Mouse (Mus musculus) CH12.LX (cell line): ENCODE measurements at regions not wholly inside any gene's neighbourhood (a gene's known extent, or its start where the extent isn't known, plus 50 kb on each side); places are given as distances from the start of the nearest gene placed in this dataset.

Experiments used
- DNase-seq: peaks from one replicate; pipeline ENCODE4 v3.0.0-alpha.2; 2013; ENCODE audit errors: extremely low read depth
- H3K27ac ChIP-seq: 2 replicates; pipeline ENCODE4 v1.5.1; 2012; ENCODE audit warnings: low read depth, mild to moderate bottlenecking, control low read depth, moderate library complexity; ENCODE audit not compliant: insufficient read depth
- H3K27me3 ChIP-seq: replicated peaks from 2 replicates; pipeline ENCODE3; 2012; ENCODE audit warnings: inconsistent platforms
- H3K36me3 ChIP-seq, 2 experiments: replicated peaks in 1 of 2; 2 replicates each; pipeline versions ENCODE3 to v1.6.1; 2012; ENCODE audit warnings: inconsistent platforms in 1 of 2, low read length in 1 of 2, mild to moderate bottlenecking in 1 of 2, mixed read lengths in 1 of 2, moderate library complexity in 1 of 2; ENCODE audit not compliant: control insufficient read depth in 1 of 2, insufficient read depth in 1 of 2
- H3K4me1 ChIP-seq, 2 experiments: 2 replicates each; pipeline ENCODE4 v1.6.1; 2012; ENCODE audit warnings: inconsistent platforms in 1 of 2, moderate library complexity in 1 of 2; ENCODE audit not compliant: insufficient read depth in 2 of 2, control insufficient read depth in 1 of 2
- H3K4me2 ChIP-seq: 2 replicates; pipeline ENCODE4 v1.6.1; 2012; ENCODE audit warnings: low read depth, mild to moderate bottlenecking, control low read depth; ENCODE audit not compliant: poor library complexity, insufficient read depth, severe bottlenecking
- H3K4me3 ChIP-seq, 3 experiments: fragments of 150-350 bp in 1 of 3; sonication (generic) in 1 of 3; replicated peaks in 1 of 3; 2 replicates each; pipeline versions ENCODE3 to v1.5.1; 2011 to 2012; ENCODE audit warnings: low read depth in 2 of 3, low read length in 2 of 3, mild to moderate bottlenecking in 2 of 3, moderate library complexity in 2 of 3, control low read depth in 1 of 3, improper control_type of control experiment in 1 of 3, inconsistent platforms in 1 of 3, mixed read lengths in 1 of 3; ENCODE audit not compliant: poor library complexity in 1 of 3
- H3K79me2 ChIP-seq: replicated peaks from 2 replicates; pipeline ENCODE4 v1.6.1; 2012; ENCODE audit warnings: mild to moderate bottlenecking, moderate library complexity; ENCODE audit not compliant: control insufficient read depth, poor library complexity, insufficient read depth, severe bottlenecking; ENCODE audit errors: extremely low read depth
- H3K9ac ChIP-seq: 2 replicates; pipeline ENCODE4 v1.6.1; 2012; ENCODE audit warnings: low read depth, mild to moderate bottlenecking, control low read depth, moderate library complexity; ENCODE audit not compliant: insufficient read depth
- H3K9me3 ChIP-seq: replicated peaks from 2 replicates; pipeline ENCODE3; 2012; ENCODE audit warnings: low read length, inconsistent platforms, mixed read lengths
- BHLHE40 ChIP-seq: IDR thresholded peaks from 2 replicates; pipeline ENCODE4 v1.6.1; 2011; ENCODE audit warnings: mild to moderate bottlenecking, low read depth, low read length, improper control_type of control experiment
- CHD1 ChIP-seq: IDR thresholded peaks from 2 replicates; pipeline ENCODE4 v1.6.1; 2012; ENCODE audit warnings: low read depth, low read length, improper control_type of control experiment, inconsistent platforms
- CHD2 ChIP-seq: IDR thresholded peaks from 2 replicates; pipeline ENCODE4 v1.6.1; 2011; ENCODE audit warnings: low read length, improper control_type of control experiment
- E2F4 ChIP-seq: IDR thresholded peaks from 2 replicates; pipeline ENCODE4 v1.6.1; 2011; ENCODE audit warnings: low read depth, low read length, improper control_type of control experiment; ENCODE audit not compliant: insufficient replicate concordance
- EP300 ChIP-seq: IDR thresholded peaks from 2 replicates; pipeline ENCODE4 v1.6.1; 2011; ENCODE audit warnings: low read length, improper control_type of control experiment
- ETS1 ChIP-seq: conservative IDR thresholded peaks from 2 replicates; pipeline ENCODE4 v1.6.1; 2012; ENCODE audit warnings: low read depth, mild to moderate bottlenecking, inconsistent platforms, low read length, improper control_type of control experiment, moderate library complexity
- GABPA ChIP-seq: IDR thresholded peaks from 2 replicates; pipeline ENCODE4 v1.6.1; 2012; ENCODE audit warnings: low read depth, low read length, improper control_type of control experiment, inconsistent platforms; ENCODE audit not compliant: insufficient replicate concordance
- HCFC1 ChIP-seq: IDR thresholded peaks from 2 replicates; pipeline ENCODE4 v1.6.1; 2012; ENCODE audit warnings: low read depth, mild to moderate bottlenecking, inconsistent platforms, low read length, improper control_type of control experiment
- IRF4 ChIP-seq: IDR thresholded peaks from 2 replicates; pipeline ENCODE4 v1.6.1; 2014; ENCODE audit warnings: low read depth, mild to moderate bottlenecking, inconsistent platforms, low read length, improper control_type of control experiment
- JUND ChIP-seq: conservative IDR thresholded peaks from 2 replicates; pipeline ENCODE4 v1.6.1; 2011; ENCODE audit warnings: low read depth, low read length, improper control_type of control experiment
- KAT2A ChIP-seq: IDR thresholded peaks from 2 replicates; pipeline ENCODE4 v1.6.1; 2012; ENCODE audit warnings: low read length, improper control_type of control experiment, inconsistent platforms; ENCODE audit not compliant: insufficient replicate concordance
- MAFK ChIP-seq: IDR thresholded peaks from 2 replicates; pipeline ENCODE4 v1.6.1; 2011; ENCODE audit warnings: low read length, improper control_type of control experiment; ENCODE audit not compliant: insufficient replicate concordance
- MAX ChIP-seq: IDR thresholded peaks from 2 replicates; pipeline ENCODE4 v1.6.1; 2011; ENCODE audit warnings: low read length, improper control_type of control experiment
- MYC ChIP-seq: IDR thresholded peaks from 2 replicates; pipeline ENCODE4 v1.6.1; 2011; ENCODE audit warnings: low read depth, mild to moderate bottlenecking, improper control_type of control experiment, low read length
- NELFE ChIP-seq: IDR thresholded peaks from 2 replicates; pipeline ENCODE4 v1.6.1; 2011; ENCODE audit warnings: low read depth, low read length, improper control_type of control experiment
- NRF1 ChIP-seq: IDR thresholded peaks from 2 replicates; pipeline ENCODE4 v1.6.1; 2014; ENCODE audit warnings: low read depth, mild to moderate bottlenecking, inconsistent platforms, low read length, improper control_type of control experiment, moderate library complexity
- PAX5 ChIP-seq: IDR thresholded peaks from 2 replicates; pipeline ENCODE4 v1.6.1; 2012; ENCODE audit warnings: low read length, inconsistent platforms, mixed read lengths
- RCOR1 ChIP-seq: conservative IDR thresholded peaks from 2 replicates; pipeline ENCODE4 v1.6.1; 2012; ENCODE audit warnings: low read depth, mild to moderate bottlenecking, inconsistent platforms, low read length, improper control_type of control experiment
- SMC3 ChIP-seq: IDR thresholded peaks from 2 replicates; pipeline ENCODE4 v1.6.1; 2011; ENCODE audit warnings: low read depth, low read length, improper control_type of control experiment
- TCF12 ChIP-seq: IDR thresholded peaks from 2 replicates; pipeline ENCODE4 v1.6.1; 2014; ENCODE audit warnings: low read depth, mild to moderate bottlenecking, inconsistent platforms, low read length, improper control_type of control experiment
- ZC3H11A ChIP-seq: IDR thresholded peaks from 2 replicates; pipeline ENCODE4 v1.6.1; 2012; ENCODE audit warnings: low read depth, mild to moderate bottlenecking, inconsistent platforms, low read length, improper control_type of control experiment
- ZKSCAN1 ChIP-seq: IDR thresholded peaks from 2 replicates; pipeline ENCODE4 v1.6.1; 2012; ENCODE audit warnings: low read depth, inconsistent platforms, low read length, improper control_type of control experiment, borderline replicate concordance
- dilution Hi-C: fragments of 300-500 bp; cut with MboI; formaldehyde crosslinking; loops from 2 replicates; pipeline ENCODE4 v1.14.3; 2020; ENCODE audit warnings: low sequenced_read_pairs; ENCODE audit not compliant: extremely low pct_unique_long_range_greater_than_20kb, extremely low pct_ligation_motif_present
- in situ Hi-C: fragments of 300-500 bp; cut with MboI; formaldehyde crosslinking; loops from 3 replicates; pipeline ENCODE4 v1.14.3; 2019; ENCODE audit warnings: low sequenced_read_pairs, low pct_ligation_motif_present, low pct_unique_long_range_greater_than_20kb, mixed read lengths

- Histone ChIP-seq H3K36me3 (no peaks in the 10 kb centered on the region), H3K9ac (no peak overlapping the region), H3K27me3 (no peaks in the 10 kb centered on the region), H3K4me1 (peaks cover 0 to 29% of the 10 kb centered on the region in 2 experiments; a peak in 2 of 4 replicates), H3K27ac (no peak overlapping the region), H3K4me2 (no peak overlapping the region), H3K9me3 (no peaks in the 10 kb centered on the region), H3K79me2 (no peaks in the 10 kb centered on the region), H3K4me3 (no peak overlapping the region)
- TF ChIP-seq RCOR1 (no peak), PAX5 (no peak), MYC (no peak), ETS1 (no peak)
- DNase-seq = no peak
- in situ Hi-C loops (no loop called here), dilution Hi-C loops (no loop called here)
Observed at GRCm38 (mm10) chr11:24282556-24282955, 204.7 kb downstream of the Bcl11a start.

- no peaks in the 10 kb centered on the region for H3K27me3 ChIP-seq
Observed at GRCm38 (mm10) chr11:24286129-24287108, 208.6 kb downstream of the Bcl11a start.

More at GRCm38 (mm10) chr11:24286129-24287108, 208.6 kb downstream of the Bcl11a start:
- Histone ChIP-seq H3K4me1 (peaks cover 0 to 21% of the 10 kb centered on the region in 2 experiments; a peak in 2 of 4 replicates), H3K4me3 (no peak overlapping the region), H3K36me3 (no peaks in the 10 kb centered on the region), H3K27ac (no peak overlapping the region), H3K9ac (no peak overlapping the region), H3K4me2 (no peak overlapping the region), H3K79me2 (no peaks in the 10 kb centered on the region), H3K9me3 (no peaks in the 10 kb centered on the region)
- DNase-seq = no peak
- in situ Hi-C loops (no loop called here), dilution Hi-C loops (no loop called here)
- TF ChIP-seq JUND (no peak), E2F4 (no peak), IRF4 (no peak), TCF12 (no peak), ZC3H11A (no peak), RCOR1 (no peak), CHD1 (no peak), ZKSCAN1 (no peak), GABPA (no peak), MAFK (no peak), NELFE (no peak), KAT2A (no peak), MAX (no peak), EP300 (no peak), NRF1 (no peak), CHD2 (no peak), MYC (no peak), SMC3 (no peak), HCFC1 (no peak), BHLHE40 (no peak)
